Mouse (Mus musculus): ENCODE results near the gene Fam166b. TPM values are rescaled to one million over a fixed set of nuclear protein-coding genes. Genes with fewer than 3 reads are reported as not detected.
A peak's percentile ranks its signal among the peaks of the same experiment; 100 is the strongest.

Fam166b gene
- polyA plus RNA-seq, 2 experiments from 2014 or later = not detected

DNA sequence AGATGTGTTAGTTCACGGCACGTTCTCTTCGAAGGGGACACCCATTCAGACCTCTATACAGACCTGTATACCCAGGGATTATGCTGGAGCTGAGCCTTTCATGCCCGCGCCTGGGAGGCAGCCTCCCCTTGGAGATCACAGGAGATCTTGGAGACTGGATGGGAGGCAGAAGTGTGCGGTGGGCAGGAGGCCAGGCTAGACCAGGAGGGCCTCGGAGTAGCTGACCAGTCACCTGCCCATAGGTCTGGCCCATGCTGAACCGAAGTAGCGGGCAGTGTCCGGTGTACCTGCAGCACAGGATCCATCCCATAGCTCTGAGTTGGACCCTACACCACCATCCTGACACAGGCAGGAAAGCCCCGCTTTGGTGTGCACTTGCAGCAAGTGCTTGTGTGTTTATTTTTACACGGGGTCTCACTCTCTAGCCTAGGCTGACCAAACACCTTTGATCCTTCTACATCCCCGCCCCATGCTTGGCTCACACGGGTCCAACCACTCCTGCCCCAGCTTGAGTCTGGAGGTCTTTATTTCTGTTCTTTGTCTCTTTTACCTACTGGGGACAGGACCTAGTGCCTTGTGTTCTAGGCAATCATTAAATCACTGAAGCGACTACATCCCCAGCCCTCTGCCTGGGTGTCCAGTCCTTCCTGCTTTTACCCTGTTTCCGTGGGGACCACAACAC is 613 bp downstream of the Fam166b start:
- no peak for ATAC-seq

GRCm38 (mm10) chr4:43427501-43428179 is 1.3 kb downstream of the Fam166b start:
- peak; percentile 82 for ATAC-seq

GRCm38 (mm10) chr4:43426487-43426886 is 2.4 kb downstream of the Fam166b start:
- ATAC-seq = no peak

DNA sequence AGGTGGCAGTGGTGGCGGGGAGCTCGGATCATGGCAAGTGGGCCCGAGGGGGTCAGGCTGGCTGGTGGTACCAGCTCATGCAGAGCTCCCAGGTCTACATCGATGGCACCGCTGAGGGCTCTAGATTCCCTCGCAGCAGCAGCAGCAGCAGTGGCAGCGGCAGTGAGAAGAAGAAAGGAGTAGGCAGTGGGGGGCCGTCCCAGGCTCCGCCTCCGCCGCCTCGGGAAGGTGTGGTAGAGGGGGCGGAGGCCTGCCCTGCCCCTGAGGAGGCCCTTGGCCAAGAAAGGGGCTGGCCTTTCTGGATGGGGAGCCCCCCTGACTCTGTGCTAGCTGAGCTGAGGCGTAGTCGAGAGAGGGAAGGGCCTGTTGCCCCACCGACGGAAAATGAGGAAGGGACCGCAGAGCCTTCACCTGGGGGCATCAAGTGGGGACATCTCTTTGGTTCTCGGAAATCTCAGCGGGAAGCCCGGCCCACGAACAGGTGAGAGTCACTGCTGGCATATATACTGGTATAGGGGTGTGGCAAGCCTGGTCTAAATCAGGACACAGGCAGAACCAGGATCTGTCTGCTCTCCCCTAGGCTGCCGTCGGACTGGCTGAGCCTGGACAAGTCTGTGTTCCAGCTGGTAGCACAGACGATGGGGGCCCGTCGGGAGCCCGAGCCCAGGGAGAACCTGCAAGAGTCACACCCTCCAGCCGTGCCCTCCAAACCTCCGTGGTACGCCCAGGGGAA is 3.1 kb downstream of the Fam166b start:
- no peak for ATAC-seq

DNA sequence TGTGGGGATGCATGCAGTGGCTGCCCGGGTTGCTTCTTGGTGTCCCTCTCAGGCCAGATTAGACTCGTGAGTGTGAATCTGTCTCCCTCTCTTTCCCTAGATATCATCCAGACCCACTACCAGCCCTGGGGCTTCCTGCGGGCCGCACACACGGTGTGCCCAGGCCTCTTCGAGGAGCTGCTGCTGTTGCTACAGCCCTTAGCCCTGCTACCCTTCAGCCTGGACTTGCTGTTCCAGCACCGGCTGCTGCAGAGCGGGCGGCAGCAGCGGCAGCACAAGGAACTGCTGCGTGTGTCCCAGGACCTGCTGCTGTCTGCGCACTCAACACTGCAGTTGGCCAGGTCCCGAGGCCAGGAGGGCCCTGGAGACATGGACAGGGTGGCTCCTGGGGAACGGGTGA is 3.7 kb downstream of the Fam166b start:
- ATAC-seq = no peak

DNA sequence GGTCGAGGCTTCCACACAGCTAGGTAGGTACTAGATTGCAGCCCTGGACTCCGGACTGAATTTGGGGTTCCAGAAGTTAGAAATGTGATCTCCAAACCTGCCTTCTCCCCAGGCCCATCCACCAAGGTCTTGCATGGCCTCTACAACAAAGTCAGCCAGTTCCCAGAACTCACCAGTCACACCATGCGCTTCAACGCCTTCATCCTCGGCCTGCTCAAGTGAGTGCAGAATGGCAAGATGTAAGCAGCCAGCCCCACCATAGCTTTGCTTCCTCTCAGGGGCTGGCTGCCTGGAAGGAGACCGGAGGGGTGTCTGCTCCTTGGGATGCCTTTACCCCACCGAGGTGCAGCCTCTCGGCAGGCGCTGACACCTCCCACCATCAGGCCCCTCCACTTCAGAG is 4.9 kb downstream of the Fam166b start:
- ATAC-seq = no peak

DNA sequence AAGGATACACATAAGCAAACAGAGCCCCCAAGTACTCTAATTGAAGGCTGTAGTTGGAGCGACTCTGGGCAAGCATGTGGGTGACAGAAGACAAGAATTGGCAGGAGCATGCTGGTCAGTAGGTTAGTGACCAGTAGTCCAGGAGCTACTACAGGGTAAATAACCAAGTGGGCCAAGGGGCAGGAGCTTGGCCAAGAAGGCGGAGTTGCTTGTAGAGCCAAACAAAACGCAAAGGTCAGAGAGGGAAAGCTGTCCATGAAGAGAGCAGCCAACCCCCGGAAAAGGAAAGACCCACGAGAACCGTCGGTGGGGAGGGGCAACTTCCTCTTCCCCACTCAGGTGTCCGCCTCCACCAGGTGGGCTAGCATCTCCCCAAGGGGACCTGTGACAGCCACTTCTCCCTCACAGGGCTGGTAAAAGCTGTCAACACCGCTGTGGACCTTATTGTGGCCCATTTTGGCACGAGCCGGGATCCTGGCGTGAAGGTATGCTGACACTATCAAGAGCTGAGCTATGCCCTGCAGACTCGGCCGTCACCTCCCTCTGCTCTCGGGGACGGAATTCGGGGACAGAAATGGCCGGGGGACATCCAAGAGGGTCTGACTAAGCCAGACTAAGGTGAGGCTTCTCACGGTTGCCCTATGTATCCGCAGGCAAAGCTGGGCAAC is 5.5 kb downstream of the Fam166b start:
- no peak for ATAC-seq

GRCm38 (mm10) chr4:43421632-43422240 is 7.2 kb downstream of the Fam166b start:
- ATAC-seq = no peak

DNA sequence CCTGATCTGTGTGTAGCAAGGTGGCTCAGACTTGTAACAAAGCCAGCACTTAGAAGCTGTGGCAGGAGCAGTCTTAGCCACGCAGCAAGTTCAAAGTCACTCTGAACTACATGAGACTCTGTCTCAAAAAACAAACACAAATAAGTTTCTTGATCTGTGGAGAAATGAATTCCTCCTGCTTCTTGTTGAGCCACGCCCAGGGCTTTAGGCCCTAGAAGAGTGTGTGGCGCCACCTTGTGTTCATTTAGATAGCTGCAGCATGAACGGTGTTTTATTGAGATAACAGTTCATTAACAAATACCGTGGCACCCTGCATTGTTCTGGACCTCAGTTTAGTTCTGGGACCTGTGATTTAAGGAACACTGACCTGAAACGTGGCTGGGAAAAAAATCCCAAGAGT is 8.6 kb downstream of the Fam166b start:
- peak; percentile 58 for ATAC-seq

DNA sequence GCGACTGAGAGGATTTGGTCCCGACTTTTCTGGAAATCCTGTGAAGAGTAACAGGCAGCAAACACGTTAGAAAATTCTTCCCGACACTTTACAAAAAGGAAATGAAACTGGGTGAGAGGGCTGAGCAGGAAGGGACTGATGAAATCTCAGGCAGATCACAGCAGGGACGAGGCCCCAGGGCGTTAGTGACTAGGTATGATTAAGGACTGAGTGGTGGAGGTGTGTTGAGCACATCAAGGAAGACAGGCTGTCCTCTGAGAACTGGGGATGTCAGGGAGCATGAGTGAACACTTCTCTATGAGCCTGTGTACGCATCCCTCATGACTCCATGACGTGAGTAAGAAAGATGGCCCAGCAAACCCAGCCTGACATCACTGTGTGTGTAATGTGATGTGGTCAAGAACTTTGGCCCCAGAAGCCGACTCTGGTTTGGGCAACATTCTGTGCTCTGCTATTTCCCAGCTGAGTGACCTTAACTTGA is 9.1 kb downstream of the Fam166b start:
- ATAC-seq = no peak

DNA sequence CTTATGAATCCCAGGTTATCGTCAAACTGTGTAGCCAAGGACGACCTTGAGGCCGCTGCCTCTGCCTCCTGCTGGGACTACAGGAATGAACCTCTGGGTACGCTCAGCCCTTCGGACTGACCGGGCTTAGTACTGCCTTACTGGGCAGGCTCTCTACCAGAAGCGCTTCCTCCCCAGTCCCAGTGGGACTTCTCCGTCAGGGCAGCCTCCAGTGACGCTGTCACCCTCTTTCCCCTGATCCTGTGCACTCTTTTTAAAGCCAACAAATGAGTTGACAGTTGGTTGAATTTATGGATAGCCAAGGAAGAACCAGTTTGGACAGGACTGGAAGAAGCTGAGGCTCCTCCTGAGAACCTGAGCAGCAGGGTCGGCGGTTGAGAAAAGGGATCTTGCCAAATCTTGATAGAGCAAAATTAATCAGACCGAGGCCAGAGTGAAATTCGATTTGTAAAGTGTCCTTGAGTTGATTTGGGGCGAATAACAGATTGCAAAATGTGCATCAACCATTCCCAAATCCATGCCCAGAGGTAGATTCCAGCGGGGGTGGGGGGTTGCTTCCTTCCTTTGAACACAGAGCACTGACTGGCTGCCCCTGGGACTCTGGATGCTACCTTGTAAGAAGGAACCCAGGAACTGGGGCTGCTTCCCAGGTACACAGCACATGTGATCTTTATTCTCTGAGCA is 9.8 kb downstream of the Fam166b start:
- no peak for ATAC-seq

GRCm38 (mm10) chr4:43418450-43418849 is 10.5 kb downstream of the Fam166b start:
- no peak for ATAC-seq

GRCm38 (mm10) chr4:43417269-43418062 is 11.5 kb downstream of the Fam166b start:
- ATAC-seq = no peak

DNA sequence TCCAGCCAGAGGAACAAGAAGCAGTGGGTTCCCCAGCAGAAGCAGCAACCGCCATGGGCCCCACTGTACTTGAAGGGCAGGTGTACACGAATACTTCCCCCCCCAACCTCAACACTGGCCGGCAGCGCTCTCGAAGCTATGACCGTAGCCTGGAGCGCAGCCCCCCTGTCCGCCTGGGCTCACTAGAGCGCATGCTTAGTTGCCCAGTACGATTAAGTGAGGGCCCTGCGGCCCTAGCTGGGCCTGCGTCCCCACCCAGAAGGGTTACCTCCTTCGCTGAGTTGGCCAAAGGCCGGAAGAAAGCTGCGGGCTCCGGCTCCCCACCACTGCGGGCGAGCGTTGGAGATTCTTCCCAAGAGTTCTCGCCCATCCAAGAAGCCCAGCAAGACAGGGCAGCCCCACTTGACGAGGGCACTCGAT is 12.9 kb downstream of the Fam166b start:
- ATAC-seq = no peak

- ATAC-seq = no peak
Measured at GRCm38 (mm10) chr4:43415221-43416070, 13.5 kb downstream of the Fam166b start.

DNA sequence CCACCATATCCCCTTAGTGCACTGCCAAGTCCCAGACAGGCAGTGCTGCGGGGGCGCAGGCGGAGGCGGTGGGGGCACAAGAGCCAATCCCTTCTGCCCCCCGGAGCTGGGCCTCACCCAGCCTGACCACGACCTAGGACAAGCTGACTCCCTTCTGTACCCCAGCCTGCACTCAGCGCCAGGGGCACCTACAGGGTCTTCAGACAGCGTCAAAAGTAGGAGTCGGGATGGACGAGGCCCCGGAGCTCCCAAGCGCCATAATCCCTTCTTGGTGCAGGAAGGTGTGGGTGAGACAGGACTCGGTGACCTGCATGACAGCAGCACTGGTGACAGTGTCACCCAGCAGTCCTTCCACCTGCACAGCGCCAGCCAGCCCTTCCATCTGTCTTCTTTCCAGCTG is 14.2 kb downstream of the Fam166b start:
- no peak for ATAC-seq

DNA sequence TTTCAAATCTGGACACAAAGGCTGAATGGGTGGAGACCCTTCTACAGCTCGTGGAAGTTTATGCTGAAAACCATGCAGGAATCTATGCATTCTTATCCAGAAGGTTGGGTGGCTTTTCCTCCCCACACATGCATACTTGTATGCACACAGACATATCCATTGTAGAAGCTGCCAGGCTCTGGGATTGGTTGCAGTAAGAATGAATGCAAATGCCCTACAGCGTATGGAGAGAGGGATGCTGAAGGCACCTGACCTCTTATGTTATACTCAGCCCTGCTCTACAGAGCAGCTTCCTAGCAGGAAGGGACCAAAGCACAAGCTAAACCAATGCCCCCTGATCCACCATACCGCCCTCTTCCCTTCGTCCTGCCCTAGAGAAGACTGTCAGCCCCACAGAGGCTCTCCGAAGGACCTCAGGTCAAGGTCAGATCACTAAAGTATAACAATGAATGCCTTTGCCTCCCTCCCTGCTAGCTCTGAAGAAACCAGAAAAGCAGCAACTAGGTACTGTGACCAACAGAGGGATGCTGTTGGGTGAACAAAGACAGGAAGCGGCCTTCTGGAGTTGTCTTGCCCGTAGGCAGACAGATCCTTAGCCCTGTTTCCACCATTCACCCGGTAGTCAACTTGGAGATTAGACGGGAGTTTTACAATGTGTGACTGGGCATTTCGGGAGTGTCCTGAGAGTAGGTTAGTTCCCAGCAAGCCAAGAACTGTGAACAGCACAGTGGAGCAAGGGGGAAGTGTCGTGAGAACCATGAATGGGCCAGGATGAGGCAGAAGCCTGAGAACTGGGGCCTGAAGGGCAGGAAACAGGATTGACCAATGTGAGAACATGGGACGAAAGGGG is 21.6 kb downstream of the Fam166b start:
- no peak for ATAC-seq

GRCm38 (mm10) chr4:43406162-43406971 is 22.6 kb downstream of the Fam166b start:
- no peak for ATAC-seq
